Mouse (Mus musculus): ENCODE data around the gene Ppm1l. TPM values are rescaled to one million over a fixed set of nuclear protein-coding genes. Genes with fewer than 3 reads are reported as not detected.

Gene Ppm1l
- polyA plus RNA-seq, 1 experiment: 0.10 TPM

GRCm38 (mm10) chr3:69494233-69495010 lies 177.8 kb downstream of the Ppm1l start:
- Histone ChIP-seq H3K27me3 (replicated peaks) (peaks cover 7% of the 10 kb centered on the region), H3K4me3 (replicated peaks) (no peak overlapping the region)
- TF ChIP-seq GATA1 (IDR thresholded peaks at IDR 0.05; ENCODE audit: borderline replicate concordance, low read length) (no peak), FLI1 (IDR thresholded peaks at IDR 0.05; ENCODE audit: low read length) (no peak)

DNA sequence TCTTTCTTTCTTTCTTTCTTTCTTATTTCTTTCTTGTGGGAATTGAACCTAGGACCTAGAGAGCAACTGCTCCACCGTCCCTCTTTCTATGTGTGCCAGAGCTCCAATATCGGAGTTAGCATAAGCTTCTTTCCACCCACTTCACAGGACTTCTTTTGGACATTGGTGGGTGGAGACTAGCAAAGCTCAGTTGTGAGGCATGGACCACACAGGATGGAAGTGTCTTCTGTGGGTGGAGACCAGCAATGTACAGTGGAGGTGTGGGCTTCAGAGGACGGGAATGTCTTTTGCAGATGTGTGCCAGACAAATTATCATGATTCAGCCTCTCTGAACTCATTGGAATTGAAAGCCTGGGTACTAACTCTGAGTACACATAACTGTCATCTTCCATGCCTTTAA lies 180.5 kb downstream of the Ppm1l start:
- Histone ChIP-seq H3K4me3 (replicated peaks) (no peak overlapping the region), H3K36me3 (replicated peaks; ENCODE audit: low read length) (no peaks in the 10 kb centered on the region), H3K9me3 (no peaks in the 10 kb centered on the region), H3K4me1 (no peaks in the 10 kb centered on the region), H3K27me3 (replicated peaks) (peaks cover 2% of the 10 kb centered on the region)
- no peak for TF ChIP-seq GATA1 (IDR thresholded peaks at IDR 0.05; ENCODE audit: borderline replicate concordance, low read length)
- TF ChIP-seq FLI1 (IDR thresholded peaks at IDR 0.05; ENCODE audit: low read length): no peak

More at GRCm38 (mm10) chr3:69494233-69495010, 177.8 kb downstream of the Ppm1l start:
- Histone ChIP-seq H3K9me3 (no peaks in the 10 kb centered on the region), H3K4me1 (peaks cover 11% of the 10 kb centered on the region), H3K36me3 (replicated peaks; ENCODE audit: low read length) (no peaks in the 10 kb centered on the region)

DNA sequence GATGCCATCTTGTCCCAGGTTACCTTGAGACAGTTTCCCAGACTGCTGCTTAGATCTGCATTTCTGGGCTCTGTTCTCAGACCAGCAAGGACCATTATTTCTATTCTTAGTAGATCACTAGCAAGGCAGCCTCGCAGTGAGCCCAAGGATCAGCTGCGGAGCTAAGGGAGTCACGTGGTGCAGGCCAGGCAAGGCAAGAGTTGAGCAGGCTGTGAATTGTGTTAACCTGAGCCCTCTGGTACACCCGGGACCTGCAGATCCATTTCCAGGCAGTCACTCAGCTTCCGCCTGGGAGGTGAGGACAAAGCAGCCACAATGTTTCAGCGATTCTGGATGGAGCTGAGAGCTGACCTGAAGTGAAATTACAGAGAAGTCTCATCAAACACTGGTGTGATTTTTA lies 185.3 kb downstream of the Ppm1l start:
- H3K36me3 ChIP-seq (replicated peaks; ENCODE audit: low read length): no peaks in the 10 kb centered on the region
- TF ChIP-seq GATA1 (IDR thresholded peaks at IDR 0.05; ENCODE audit: borderline replicate concordance, low read length) (no peak), FLI1 (IDR thresholded peaks at IDR 0.05; ENCODE audit: low read length) (no peak)
- no peaks in the 10 kb centered on the region for H3K27me3 ChIP-seq (replicated peaks)
- H3K4me3 ChIP-seq (replicated peaks): no peak overlapping the region
- H3K4me1 ChIP-seq: no peaks in the 10 kb centered on the region
- H3K9me3 ChIP-seq: no peaks in the 10 kb centered on the region

GRCm38 (mm10) chr3:69502527-69502926 lies 185.9 kb downstream of the Ppm1l start:
- TF ChIP-seq GATA1 (IDR thresholded peaks at IDR 0.05; ENCODE audit: borderline replicate concordance, low read length): no peak
- TF ChIP-seq FLI1 (IDR thresholded peaks at IDR 0.05; ENCODE audit: low read length): no peak
- Histone ChIP-seq H3K36me3 (replicated peaks; ENCODE audit: low read length) (no peaks in the 10 kb centered on the region), H3K4me3 (replicated peaks) (no peak overlapping the region), H3K9me3 (no peaks in the 10 kb centered on the region), H3K27me3 (replicated peaks) (no peaks in the 10 kb centered on the region), H3K4me1 (no peaks in the 10 kb centered on the region)

GRCm38 (mm10) chr3:69505090-69505489 lies 188.4 kb downstream of the Ppm1l start:
- no peaks in the 10 kb centered on the region for H3K9me3 ChIP-seq
- H3K4me3 ChIP-seq (replicated peaks): no peak overlapping the region
- H3K4me1 ChIP-seq: peaks cover 3% of the 10 kb centered on the region; the same call in 1 of the 2 replicates
- no peaks in the 10 kb centered on the region for H3K36me3 ChIP-seq (replicated peaks; ENCODE audit: low read length)
- no peaks in the 10 kb centered on the region for H3K27me3 ChIP-seq (replicated peaks)
- TF ChIP-seq FLI1 (IDR thresholded peaks at IDR 0.05; ENCODE audit: low read length) (no peak), GATA1 (IDR thresholded peaks at IDR 0.05; ENCODE audit: borderline replicate concordance, low read length) (no peak)

DNA sequence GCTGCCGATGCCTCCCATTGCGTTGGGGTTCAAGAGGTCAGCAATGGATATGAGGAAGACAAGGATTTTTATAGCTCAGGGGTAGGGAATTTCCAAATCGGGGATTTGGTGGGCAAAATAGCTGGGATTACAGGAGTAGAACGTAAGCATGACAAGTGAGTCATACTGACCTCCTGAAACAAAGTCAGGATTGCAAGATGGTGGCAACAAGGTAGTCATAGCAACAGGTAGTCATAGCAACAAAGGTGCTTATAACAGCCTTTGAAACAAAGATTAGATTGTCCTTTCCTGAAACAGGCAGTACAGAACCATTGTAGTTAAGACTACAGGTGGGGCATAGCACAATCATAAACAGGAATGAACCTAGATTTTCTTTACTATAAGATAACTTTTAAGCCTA lies 189.7 kb downstream of the Ppm1l start:
- TF ChIP-seq FLI1 (IDR thresholded peaks at IDR 0.05; ENCODE audit: low read length) (no peak), GATA1 (IDR thresholded peaks at IDR 0.05; ENCODE audit: borderline replicate concordance, low read length) (no peak)
- Histone ChIP-seq H3K27me3 (replicated peaks) (no peaks in the 10 kb centered on the region), H3K4me3 (replicated peaks) (no peak overlapping the region), H3K4me1 (peaks cover 3% of the 10 kb centered on the region; the same call in 1 of the 2 replicates), H3K36me3 (replicated peaks; ENCODE audit: low read length) (no peaks in the 10 kb centered on the region), H3K9me3 (no peaks in the 10 kb centered on the region)

DNA sequence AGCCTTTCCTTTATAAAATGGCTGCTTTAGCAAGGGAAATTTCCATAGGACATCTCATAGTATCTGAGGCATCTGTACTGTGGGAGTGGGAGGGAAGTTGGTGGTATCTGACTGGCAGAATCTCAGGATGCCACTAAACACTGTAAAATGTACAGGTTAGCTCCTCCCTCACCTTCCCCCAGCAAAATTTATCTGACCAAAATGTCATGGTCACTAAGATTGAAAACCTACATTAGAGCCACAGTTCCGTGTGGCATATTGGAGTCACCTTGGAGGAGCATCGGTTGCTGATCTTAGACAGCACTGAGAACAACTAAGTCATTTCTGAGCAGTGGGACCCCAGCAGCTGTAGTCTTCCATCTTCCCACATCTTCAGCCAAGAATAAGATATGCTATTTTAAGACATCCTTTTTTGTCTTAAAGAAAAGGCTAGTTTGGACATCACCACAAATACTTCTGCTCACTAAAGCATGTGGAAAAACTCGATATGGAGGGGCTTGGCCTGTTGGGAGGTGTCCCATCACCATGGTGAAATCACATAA lies 192.8 kb downstream of the Ppm1l start:
- Histone ChIP-seq H3K4me1 (peaks cover 3% of the 10 kb centered on the region; the same call in 1 of the 2 replicates), H3K9me3 (no peaks in the 10 kb centered on the region), H3K36me3 (replicated peaks; ENCODE audit: low read length) (no peaks in the 10 kb centered on the region)

GRCm38 (mm10) chr3:69511881-69512280 lies 195.2 kb downstream of the Ppm1l start:
- H3K4me1 ChIP-seq: peaks cover 3% of the 10 kb centered on the region; the same call in 1 of the 2 replicates
- no peaks in the 10 kb centered on the region for H3K9me3 ChIP-seq
- H3K4me3 ChIP-seq (replicated peaks): no peak overlapping the region
- no peaks in the 10 kb centered on the region for H3K27me3 ChIP-seq (replicated peaks)
- TF ChIP-seq GATA1 (IDR thresholded peaks at IDR 0.05; ENCODE audit: borderline replicate concordance, low read length) (no peak), FLI1 (IDR thresholded peaks at IDR 0.05; ENCODE audit: low read length) (no peak)
- H3K36me3 ChIP-seq (replicated peaks; ENCODE audit: low read length): no peaks in the 10 kb centered on the region

More for the DNA sequence above, 192.8 kb downstream of the Ppm1l start:
- no peak overlapping the region for H3K4me3 ChIP-seq (replicated peaks)
- H3K27me3 ChIP-seq (replicated peaks): no peaks in the 10 kb centered on the region
- TF ChIP-seq FLI1 (IDR thresholded peaks at IDR 0.05; ENCODE audit: low read length) (no peak), GATA1 (IDR thresholded peaks at IDR 0.05; ENCODE audit: borderline replicate concordance, low read length) (no peak)

DNA sequence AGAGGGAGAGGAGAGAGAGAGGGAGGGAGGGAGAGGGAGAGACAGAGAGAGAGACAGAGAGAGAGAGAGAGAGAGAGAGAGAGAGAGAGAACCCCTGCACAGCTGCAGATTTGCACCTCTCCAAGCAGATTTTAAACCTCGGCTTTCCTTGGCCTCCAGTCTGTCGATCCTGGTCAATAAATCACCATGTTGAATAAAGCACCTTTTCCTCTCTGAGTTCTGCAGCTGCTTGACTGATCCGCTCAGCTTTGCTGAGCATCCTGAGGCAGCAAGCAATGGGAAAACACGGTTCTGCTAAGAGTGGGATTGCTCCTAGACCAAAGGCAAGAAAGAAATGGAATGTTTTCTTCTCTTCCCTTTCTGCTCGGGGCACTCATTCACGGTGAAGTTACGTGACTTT lies 195.7 kb downstream of the Ppm1l start:
- TF ChIP-seq FLI1 (IDR thresholded peaks at IDR 0.05; ENCODE audit: low read length): no peak
- no peak for TF ChIP-seq GATA1 (IDR thresholded peaks at IDR 0.05; ENCODE audit: borderline replicate concordance, low read length)
- no peak overlapping the region for H3K4me3 ChIP-seq (replicated peaks)
- no peaks in the 10 kb centered on the region for H3K27me3 ChIP-seq (replicated peaks)
- H3K9me3 ChIP-seq: no peaks in the 10 kb centered on the region
- peaks cover 3% of the 10 kb centered on the region; the same call in 1 of the 2 replicates for H3K4me1 ChIP-seq
- H3K36me3 ChIP-seq (replicated peaks; ENCODE audit: low read length): no peaks in the 10 kb centered on the region

- Histone ChIP-seq H3K9me3 (peaks cover 14% of the 10 kb centered on the region), H3K27me3 (replicated peaks) (no peaks in the 10 kb centered on the region), H3K4me3 (replicated peaks) (no peak overlapping the region), H3K4me1 (no peaks in the 10 kb centered on the region), H3K36me3 (replicated peaks; ENCODE audit: low read length) (no peaks in the 10 kb centered on the region)
- TF ChIP-seq GATA1 (IDR thresholded peaks at IDR 0.05; ENCODE audit: borderline replicate concordance, low read length) (no peak), FLI1 (IDR thresholded peaks at IDR 0.05; ENCODE audit: low read length) (no peak)
These were observed 199.2 kb downstream of the Ppm1l start for GRCm38 (mm10) chr3:69515730-69516350.

Measured in megakaryocyte, embryonic 14.5 days (primary cell).